Comparison of ENCODE assay signal across 8 mouse cellular contexts in the genomic region with DNA sequence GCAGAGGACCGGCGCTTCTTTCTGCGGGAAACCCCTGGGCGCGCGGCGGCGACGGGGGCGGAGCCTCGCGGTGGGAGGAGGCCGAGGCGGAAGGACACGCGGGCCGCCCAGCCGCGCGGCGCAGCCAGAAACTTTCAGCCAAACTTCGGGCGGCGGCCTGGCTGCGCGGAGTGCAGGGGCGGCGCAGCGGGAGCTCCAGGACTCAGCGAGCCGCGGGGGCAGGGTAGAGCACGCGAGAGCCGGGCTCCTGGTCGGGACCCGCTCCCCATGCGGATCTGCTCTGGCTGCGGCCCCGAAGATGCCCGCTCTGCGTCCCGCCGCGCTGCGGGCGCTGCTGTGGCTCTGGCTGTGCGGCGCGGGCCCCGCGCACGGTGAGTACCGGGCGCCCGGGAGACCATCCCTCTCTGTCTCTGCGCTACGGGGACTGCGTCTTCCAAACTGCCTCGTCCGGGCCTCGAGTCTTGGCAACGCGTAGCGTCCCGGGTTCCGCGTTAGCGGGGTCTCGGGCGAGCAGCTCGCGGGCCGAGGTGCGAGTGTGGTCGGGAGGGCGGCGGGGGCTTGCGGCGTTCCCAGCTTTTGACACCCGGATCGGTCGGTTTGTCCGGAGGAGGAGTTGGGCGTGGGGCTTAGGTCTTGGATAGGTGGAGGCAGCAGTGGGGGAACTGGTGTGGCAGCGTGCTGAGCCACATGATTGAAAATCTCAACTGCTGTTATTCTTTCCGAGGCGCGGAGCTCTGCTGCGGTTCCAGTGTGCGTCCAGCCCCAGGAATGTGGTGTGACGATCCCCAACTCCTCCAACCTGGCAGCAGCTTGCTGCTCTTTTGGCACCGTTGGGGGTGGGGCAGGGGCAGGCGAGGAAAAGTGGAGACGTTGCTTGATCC. TPM values are rescaled to one million over a fixed set of nuclear protein-coding genes. Genes with fewer than 3 reads are reported as not detected.
DNase-seq lines count a peak whose midpoint lies in the region; ATAC-seq and TF ChIP-seq lines count a peak whose summit lies in the region.

TSS of gene Notch2 (plus strand) at position 127 of the 881 bp plus-strand sequence.

- no peaks in the 10 kb centered on the region for H3K36me3 ChIP-seq in heart, embryonic 14.5 days (ENCODE audit: control insufficient read depth, insufficient read depth, low read length)
- no peaks in the 10 kb centered on the region for H3K36me3 ChIP-seq in liver, embryonic 14.5 days (replicated peaks; ENCODE audit: control insufficient read depth, insufficient read depth, low read depth)
- no peaks in the 10 kb centered on the region for H3K36me3 ChIP-seq in neural tube, embryonic 11.5 days (ENCODE audit: control insufficient read depth, insufficient read depth, low read length)
- no peaks in the 10 kb centered on the region for H3K36me3 ChIP-seq in stomach, postnatal 0 days (ENCODE audit: control insufficient read depth, insufficient read depth, low read length)

- H3K4me3 ChIP-seq in brown adipose tissue, adult 24 weeks (ENCODE audit: insufficient read depth, low read depth, low read length): peak within 1 kb of the TSS; percentile 94
- peak within 1 kb of the TSS; percentile 95 to 96 for H3K4me3 ChIP-seq in heart, embryonic 14.5 days (ENCODE audit: control insufficient read depth in 1 of 2, insufficient read depth in 1 of 2, low read depth in 1 of 2, low read length in 2 of 2)
- H3K4me3 ChIP-seq in liver, embryonic 14.5 days (ENCODE audit: insufficient read depth in 1 of 2, low read depth in 2 of 2, low read length in 2 of 2): peak within 1 kb of the TSS; percentile 84 to 97
- peak within 1 kb of the TSS; percentile 86 for H3K4me3 ChIP-seq in neural tube, embryonic 11.5 days (ENCODE audit: low read depth, low read length)
- H3K4me3 ChIP-seq in stomach, postnatal 0 days (ENCODE audit: low read depth, low read length): peak within 1 kb of the TSS; percentile 90

- peak within 1 kb of the TSS; percentile 67 for H3K27ac ChIP-seq in brown adipose tissue, adult 24 weeks (replicated peaks; ENCODE audit: low read depth, low read length)
- peak within 1 kb of the TSS; percentile 93 to 97 for H3K27ac ChIP-seq in heart, embryonic 14.5 days (replicated peaks in 1 of 2; ENCODE audit: control insufficient read depth in 1 of 2, insufficient read depth in 1 of 2, low read depth in 2 of 2, low read length in 2 of 2)
- peak within 1 kb of the TSS; percentile 17; the same call in 1 of the 2 replicates for H3K27ac ChIP-seq in liver, embryonic 14.5 days
- peak within 1 kb of the TSS; percentile 86 for H3K27ac ChIP-seq in neural tube, embryonic 11.5 days (ENCODE audit: low read depth, low read length)
- peak within 1 kb of the TSS; percentile 97 for H3K27ac ChIP-seq in stomach, postnatal 0 days (replicated peaks)

- peak; percentile 83 for ATAC-seq in heart, embryonic 14.5 days (ENCODE audit: insufficient number of reproducible peaks, insufficient read depth, low FRiP score, low read depth)
- ATAC-seq in liver, embryonic 14.5 days (ENCODE audit: insufficient read depth): peak; percentile 92
- ATAC-seq in neural tube, embryonic 11.5 days (ENCODE audit: insufficient read depth, low FRiP score, low TSS enrichment): peak; percentile 89
- peak; percentile 94 for ATAC-seq in stomach, postnatal 0 days (ENCODE audit: low FRiP score, low TSS enrichment)

- H3K9me3 ChIP-seq in heart, embryonic 14.5 days (ENCODE audit: control insufficient read depth, low read length): no peaks in the 10 kb centered on the region
- H3K9me3 ChIP-seq in liver, embryonic 14.5 days (ENCODE audit: control insufficient read depth, low read length): no peaks in the 10 kb centered on the region
- H3K9me3 ChIP-seq in neural tube, embryonic 11.5 days (ENCODE audit: control insufficient read depth, low read length): no peaks in the 10 kb centered on the region
- H3K9me3 ChIP-seq in stomach, postnatal 0 days (ENCODE audit: control insufficient read depth, low read length): no peaks in the 10 kb centered on the region

- under 1% methylated on average over 94 of the region's 95 CpGs for WGBS in heart, embryonic 14.5 days
- under 1% methylated on average over 91 of the region's 95 CpGs for WGBS in liver, embryonic 14.5 days (ENCODE audit: insufficient replicate concordance)
- WGBS in neural tube, embryonic 11.5 days: under 1% methylated on average over 95 of the region's 95 CpGs
- WGBS in stomach, postnatal 0 days: under 1% methylated on average over 84 of the region's 95 CpGs

- H3K27me3 ChIP-seq in heart, embryonic 14.5 days (ENCODE audit: control insufficient read depth, insufficient read depth, low read length): no peaks in the 10 kb centered on the region
- no peaks in the 10 kb centered on the region for H3K27me3 ChIP-seq in liver, embryonic 14.5 days (ENCODE audit: control insufficient read depth, insufficient read depth, low read length)
- H3K27me3 ChIP-seq in neural tube, embryonic 11.5 days (ENCODE audit: control insufficient read depth, insufficient read depth, low read length): no peaks in the 10 kb centered on the region
- H3K27me3 ChIP-seq in stomach, postnatal 0 days (ENCODE audit: control insufficient read depth, insufficient read depth, low read length): no peaks in the 10 kb centered on the region

- H3K9ac ChIP-seq in heart, embryonic 14.5 days (ENCODE audit: low read length): peak within 1 kb of the TSS; percentile 98
- peak within 1 kb of the TSS; percentile 89 for H3K9ac ChIP-seq in liver, embryonic 14.5 days (replicated peaks)
- H3K9ac ChIP-seq in neural tube, embryonic 11.5 days (ENCODE audit: low read length): peak within 1 kb of the TSS; percentile 91
- peak within 1 kb of the TSS; percentile 95 for H3K9ac ChIP-seq in stomach, postnatal 0 days (ENCODE audit: low read length)

- TF ChIP-seq CTCF in liver, embryonic 14.5 days (IDR thresholded peaks at IDR 0.05; ENCODE audit: low read depth): no peak
- no peak for TF ChIP-seq CTCF in stomach, postnatal 0 days (IDR thresholded peaks at IDR 0.05; ENCODE audit: low read depth)

- DNase-seq in CD4-positive, CD25-positive, alpha-beta regulatory T cell, adult 2 months (ENCODE audit: low read depth, low spot score): peak; percentile 98
- peak; percentile 70 for DNase-seq in fibroblast of lung, adult 2 months (ENCODE audit: low read depth)
- DNase-seq in kidney, postnatal 25 days: peak; percentile 94 to 98
- DNase-seq in liver, embryonic 14.5 days (ENCODE audit: low read depth in 3 of 3, low spot score in 3 of 3): peak; percentile 85 to 88 (median 87)
- DNase-seq in neural tube, embryonic 11.5 days (ENCODE audit: low spot score): peak; percentile 95
- DNase-seq in stomach, postnatal 0 days (ENCODE audit: low spot score): peak; percentile 95

- peaks cover 5% of the 10 kb centered on the region; the same call in 1 of the 2 replicates for H3K4me1 ChIP-seq in brown adipose tissue, adult 24 weeks (ENCODE audit: control insufficient read depth, insufficient read depth, insufficient read length, low read length)
- peaks cover 15 to 44% of the 10 kb centered on the region in 2 experiments for H3K4me1 ChIP-seq in heart, embryonic 14.5 days (ENCODE audit: control insufficient read depth in 2 of 2, insufficient read depth in 2 of 2, low read length in 2 of 2)
- peaks cover 4 to 33% of the 10 kb centered on the region in 2 experiments for H3K4me1 ChIP-seq in liver, embryonic 14.5 days (replicated peaks; ENCODE audit: control insufficient read depth in 2 of 2, insufficient read depth in 2 of 2, low read length in 1 of 2)
- peaks cover 2% of the 10 kb centered on the region; the same call in 1 of the 2 replicates for H3K4me1 ChIP-seq in neural tube, embryonic 11.5 days (ENCODE audit: control insufficient read depth, insufficient read depth, low read length)
- H3K4me1 ChIP-seq in stomach, postnatal 0 days (replicated peaks; ENCODE audit: control insufficient read depth, insufficient read depth): peaks cover 5% of the 10 kb centered on the region; the same call in 1 of the 2 replicates

- TF ChIP-seq EP300 in liver, embryonic 14.5 days (IDR thresholded peaks at IDR 0.05; ENCODE audit: low read depth): no peak
- TF ChIP-seq EP300 in stomach, postnatal 0 days (optimal IDR thresholded peaks at IDR 0.05): peak; percentile 56

- H3K4me2 ChIP-seq in heart, embryonic 14.5 days (ENCODE audit: low read length): peak within 1 kb of the TSS; percentile 68
- peak within 1 kb of the TSS; percentile 98 for H3K4me2 ChIP-seq in liver, embryonic 14.5 days (ENCODE audit: low read depth)
- peak within 1 kb of the TSS; percentile 82 for H3K4me2 ChIP-seq in neural tube, embryonic 11.5 days (ENCODE audit: low read depth)
- peak within 1 kb of the TSS; percentile 74 for H3K4me2 ChIP-seq in stomach, postnatal 0 days (replicated peaks; ENCODE audit: low read depth)

RNA-seq across cellular contexts. Expression of gene Notch2, which starts in this region (rescaled TPM):
- polyA plus RNA-seq in brown adipose tissue, adult 24 weeks (2012; ENCODE audit: insufficient read depth, insufficient read length, missing spikeins): 7.2 and 8.1 TPM in 2 replicates
- 12.2 and 14.5 TPM in 2 replicates for polyA plus RNA-seq in heart, embryonic 14.5 days (2014; fragmentation: Nextera tagmentation; extraction: Ambion mirVana)
- 2.7 and 3.0 TPM in 2 replicates for polyA plus RNA-seq in liver, embryonic 14.5 days (2012; rRNA removed)
- 5.4 and 5.8 TPM in 2 replicates for polyA plus RNA-seq in liver, embryonic 14.5 days (2014; fragmentation: Nextera tagmentation; extraction: Ambion mirVana)
- 22.3 and 24.6 TPM in 2 replicates for polyA plus RNA-seq in neural tube, embryonic 11.5 days (2014; fragmentation: Nextera tagmentation; extraction: Ambion mirVana)
- 10.6 TPM in 2 replicates for polyA plus RNA-seq in stomach, postnatal 0 days (2015; fragmentation: Nextera tagmentation; extraction: Ambion mirVana)

Comparison
In these comparisons a context has a peak if more than half of its experiments do, and no peak if none do; other contexts are left out.
1. Peak in every context shown above with its lines: DNase-seq, ATAC-seq, H3K4me3 ChIP-seq and H3K27ac ChIP-seq.
2. H3K27ac ChIP-seq: peak in every context shown above with its lines; median percentile 97 in stomach, postnatal 0 days; 95 in heart, embryonic 14.5 days; 86 in neural tube, embryonic 11.5 days; 67 in brown adipose tissue, adult 24 weeks; 17 in liver, embryonic 14.5 days.